7 mouse cellular contexts compared by ENCODE assay signal in genomic region chr14:7765569-7766314, GRCm38 (mm10). TPM values are rescaled to one million over a fixed set of nuclear protein-coding genes. Genes with fewer than 3 reads are reported as not detected.
DNase-seq lines count a peak whose midpoint lies in the region; ATAC-seq and TF ChIP-seq lines count a peak whose summit lies in the region.

No protein-coding gene starts in this region.

- no peak overlapping the region for H3K4me3 ChIP-seq in cortical plate, adult 2 months (ENCODE audit: insufficient read depth, low read length)
- no peak overlapping the region for H3K4me3 ChIP-seq in intestine, embryonic 15.5 days (replicated peaks)
- H3K4me3 ChIP-seq in midbrain, embryonic 11.5 days (ENCODE audit: low read depth, low read length), result no peak overlapping the region

- no peak overlapping the region for H3K27ac ChIP-seq in cortical plate, adult 2 months (ENCODE audit: insufficient read depth, low read length)
- no peak overlapping the region for H3K27ac ChIP-seq in intestine, embryonic 15.5 days
- no peak overlapping the region for H3K27ac ChIP-seq in midbrain, embryonic 11.5 days (ENCODE audit: low read depth, low read length)

- no peaks in the 10 kb centered on the region for H3K4me1 ChIP-seq in cortical plate, adult 2 months (ENCODE audit: control insufficient read depth, insufficient read depth, low read length)
- no peaks in the 10 kb centered on the region for H3K4me1 ChIP-seq in intestine, embryonic 15.5 days (replicated peaks)
- no peaks in the 10 kb centered on the region for H3K4me1 ChIP-seq in midbrain, embryonic 11.5 days (ENCODE audit: control insufficient read depth, insufficient read depth, low read length)

- 18% methylated on average over 9 of the region's 9 CpGs for WGBS in intestine, embryonic 15.5 days
- 11% methylated on average over 9 of the region's 9 CpGs for WGBS in midbrain, embryonic 11.5 days

- H3K27me3 ChIP-seq in intestine, embryonic 15.5 days (replicated peaks), result no peaks in the 10 kb centered on the region
- H3K27me3 ChIP-seq in midbrain, embryonic 11.5 days (ENCODE audit: control insufficient read depth, insufficient read depth, low read length), result no peaks in the 10 kb centered on the region

- H3K9me3 ChIP-seq in intestine, embryonic 15.5 days, result no peaks in the 10 kb centered on the region
- no peaks in the 10 kb centered on the region for H3K9me3 ChIP-seq in midbrain, embryonic 11.5 days (ENCODE audit: control insufficient read depth, low read length)

- no peak for TF ChIP-seq POLR2A in cortical plate, adult 2 months (IDR thresholded peaks at IDR 0.05; ENCODE audit: extremely low read depth, insufficient read depth, low read length)

- ATAC-seq in intestine, embryonic 15.5 days, result peak; percentile 90
- peak; percentile 95 for ATAC-seq in midbrain, embryonic 11.5 days (ENCODE audit: low FRiP score)

- peak; percentile 73 for TF ChIP-seq CTCF in cortical plate, adult 2 months (IDR thresholded peaks at IDR 0.05; ENCODE audit: extremely low read depth, insufficient read depth, low read length)

- H3K36me3 ChIP-seq in intestine, embryonic 15.5 days, result no peaks in the 10 kb centered on the region
- H3K36me3 ChIP-seq in midbrain, embryonic 11.5 days (ENCODE audit: control insufficient read depth, insufficient read depth, low read length), result no peaks in the 10 kb centered on the region

- H3K9ac ChIP-seq in intestine, embryonic 15.5 days, result no peak overlapping the region
- H3K9ac ChIP-seq in midbrain, embryonic 11.5 days (ENCODE audit: low read length), result no peak overlapping the region

- intact Hi-C loops in left cerebral cortex, postnatal 36 days (cut with DNase I), result no loop called here

- no peak overlapping the region for H3K4me2 ChIP-seq in intestine, embryonic 15.5 days (replicated peaks)
- H3K4me2 ChIP-seq in midbrain, embryonic 11.5 days, result no peak overlapping the region

- peak; percentile 69 to 81 for DNase-seq in adrenal gland, adult 18-20 months (ENCODE audit: low spot score in 2 of 2)
- peak; percentile 55 for DNase-seq in gastrocnemius, postnatal 25 days
- peak; percentile 55 to 66 for DNase-seq in left cerebral cortex, postnatal 36 days (ENCODE audit: low spot score in 2 of 2)
- peak; percentile 98 for DNase-seq in midbrain, embryonic 11.5 days (ENCODE audit: low spot score, missing footprints)
- peak; percentile 51 for DNase-seq in skeletal muscle tissue, adult 2 months (ENCODE audit: low read depth, low spot score)

RNA-seq across cellular contexts. Expression of gene Gm26661, which starts 25.6 kb away (rescaled TPM):
- not detected for total RNA-seq in adrenal gland, adult 18-20 months (2021)
- polyA plus RNA-seq in cortical plate, adult 2 months (2012; rRNA removed), result not detected in 2 replicates
- not detected for total RNA-seq in gastrocnemius, postnatal 25 days (2021)
- not detected in 2 replicates for polyA plus RNA-seq in intestine, embryonic 15.5 days (2015; fragmentation: Nextera tagmentation; extraction: Ambion mirVana)
- total RNA-seq in left cerebral cortex, postnatal 36 days (2021), result not detected
- not detected in 2 replicates for polyA plus RNA-seq in midbrain, embryonic 11.5 days (2014; fragmentation: Nextera tagmentation; extraction: Ambion mirVana)

RNA-seq across cellular contexts. Expression of gene Flnb, which starts 52.0 kb away (rescaled TPM):
- 10 to 100 TPM; 56.1 to 56.8 TPM for total RNA-seq in adrenal gland, adult 18-20 months (2021)
- polyA plus RNA-seq in cortical plate, adult 2 months (2012; rRNA removed), result 35.4 and 36.0 TPM in 2 replicates
- total RNA-seq in gastrocnemius, postnatal 25 days (2021), result 10 to 100 TPM in 1 of 2 experiments, 1 to 10 TPM in 1; 9.2 to 11.6 TPM
- 17.4 and 18.4 TPM in 2 replicates for polyA plus RNA-seq in intestine, embryonic 15.5 days (2015; fragmentation: Nextera tagmentation; extraction: Ambion mirVana)
- total RNA-seq in left cerebral cortex, postnatal 36 days (2021), result 10 to 100 TPM; 20.7 to 44.9 TPM
- polyA plus RNA-seq in midbrain, embryonic 11.5 days (2014; fragmentation: Nextera tagmentation; extraction: Ambion mirVana), result 10.9 and 12.0 TPM in 2 replicates
